Mouse (Mus musculus): Measurements from ENCODE around the gene Farsb. TPM values are rescaled to one million over a fixed set of nuclear protein-coding genes. Genes with fewer than 3 reads are reported as not detected.
A peak's percentile ranks its signal among the peaks of the same experiment; 100 is the strongest.

The Farsb gene
- total RNA-seq, 2 experiments from 2014 or later: 70.0 to 71.8 TPM

DNA sequence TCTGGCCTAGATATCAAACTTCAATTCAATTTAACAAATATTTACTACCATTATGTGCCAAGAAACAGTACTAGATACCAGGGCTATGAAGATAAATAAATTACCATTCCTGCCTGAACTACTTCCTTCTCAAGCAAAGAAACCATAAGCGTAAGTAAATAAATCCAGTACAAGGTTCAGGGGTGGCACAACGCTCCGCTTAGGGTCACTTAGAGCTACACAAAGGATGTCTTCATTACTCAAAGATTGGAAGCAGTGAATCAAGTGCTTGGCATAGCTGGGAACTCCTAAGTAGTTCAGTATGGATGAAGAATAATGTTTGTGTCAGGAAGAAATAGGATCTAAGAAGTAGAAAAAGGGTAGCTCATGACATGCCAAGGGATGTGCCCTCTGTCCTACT is 5.3 kb downstream of the Farsb start:
- DNase-seq: no peak

DNA sequence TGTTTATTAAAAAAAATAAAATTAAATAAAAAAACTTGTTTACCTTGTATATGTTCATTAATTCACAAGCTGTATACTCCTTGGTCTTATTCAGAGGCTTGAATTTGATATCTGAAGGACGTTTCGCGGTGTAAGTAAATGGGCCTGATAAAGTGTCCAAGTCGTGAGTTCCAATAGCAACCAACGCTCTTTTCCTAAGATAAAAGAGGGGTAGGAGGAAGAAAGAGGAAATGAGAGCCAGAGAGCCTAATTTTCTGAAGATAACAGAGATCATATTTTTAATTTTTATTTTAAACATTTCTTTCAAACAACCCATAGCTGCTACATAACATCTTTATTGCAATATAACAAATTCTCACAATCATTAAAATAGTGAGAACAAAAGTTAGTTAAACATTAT is 16.3 kb downstream of the Farsb start:
- DNase-seq: no peak

DNA sequence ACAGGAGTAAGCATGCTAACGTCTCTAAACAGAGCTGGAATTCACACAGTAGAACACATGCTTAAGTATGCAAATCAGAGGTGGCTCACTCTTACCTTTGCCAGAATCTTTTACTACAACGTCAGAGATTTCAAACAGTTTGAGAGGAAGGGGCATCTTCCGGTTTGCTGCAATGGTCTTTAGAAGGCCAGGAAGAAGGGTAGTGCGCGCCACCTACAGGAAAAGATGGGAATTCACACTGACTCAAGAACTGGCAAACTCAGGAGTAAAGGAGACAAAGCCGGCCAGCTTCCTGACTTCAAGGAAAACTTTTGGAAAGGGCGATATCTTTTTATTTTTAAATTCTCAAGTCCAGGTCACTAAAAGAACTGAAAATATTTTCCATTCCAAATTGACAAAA is 34.0 kb downstream of the Farsb start:
- no peak for DNase-seq

DNA sequence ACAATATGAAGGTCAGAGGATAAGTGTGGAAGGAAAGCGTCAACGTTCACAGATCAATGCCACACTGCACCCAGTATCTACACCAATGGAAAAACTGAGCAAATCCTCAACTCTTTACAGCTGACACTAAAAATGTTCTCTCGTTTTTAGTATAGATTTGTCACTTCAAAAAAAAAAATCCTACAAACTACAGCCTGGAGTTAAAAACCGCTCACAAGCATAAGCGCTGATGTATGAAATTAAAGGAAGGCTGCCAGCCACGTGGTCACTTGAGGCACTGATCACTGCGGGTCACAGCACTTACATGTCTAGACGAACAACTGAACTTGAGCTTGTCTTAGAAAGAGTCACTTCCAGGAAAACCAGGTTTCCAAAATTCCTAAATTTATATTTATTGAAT is 34.8 kb downstream of the Farsb start:
- DNase-seq: no peak

DNA sequence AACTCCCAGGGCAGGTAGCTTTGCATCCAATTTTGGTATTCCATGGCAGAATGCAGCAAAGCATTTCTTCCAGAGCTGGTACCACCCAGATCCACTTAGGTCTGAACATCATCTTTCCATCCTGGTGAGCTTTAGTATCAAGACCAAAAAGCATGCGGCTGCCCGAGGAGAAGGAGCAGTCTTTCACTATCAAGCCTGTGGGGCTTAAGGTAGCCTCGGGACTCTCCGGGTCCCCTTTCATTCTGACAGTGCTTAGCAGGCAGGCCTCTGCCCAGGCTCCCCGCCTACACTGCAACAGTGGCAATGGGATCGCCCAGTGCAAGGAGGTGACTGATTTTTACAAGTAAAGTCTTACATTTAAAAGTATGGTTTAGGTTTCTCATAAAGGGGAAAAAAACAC is 36.2 kb downstream of the Farsb start:
- no peak for DNase-seq

DNA sequence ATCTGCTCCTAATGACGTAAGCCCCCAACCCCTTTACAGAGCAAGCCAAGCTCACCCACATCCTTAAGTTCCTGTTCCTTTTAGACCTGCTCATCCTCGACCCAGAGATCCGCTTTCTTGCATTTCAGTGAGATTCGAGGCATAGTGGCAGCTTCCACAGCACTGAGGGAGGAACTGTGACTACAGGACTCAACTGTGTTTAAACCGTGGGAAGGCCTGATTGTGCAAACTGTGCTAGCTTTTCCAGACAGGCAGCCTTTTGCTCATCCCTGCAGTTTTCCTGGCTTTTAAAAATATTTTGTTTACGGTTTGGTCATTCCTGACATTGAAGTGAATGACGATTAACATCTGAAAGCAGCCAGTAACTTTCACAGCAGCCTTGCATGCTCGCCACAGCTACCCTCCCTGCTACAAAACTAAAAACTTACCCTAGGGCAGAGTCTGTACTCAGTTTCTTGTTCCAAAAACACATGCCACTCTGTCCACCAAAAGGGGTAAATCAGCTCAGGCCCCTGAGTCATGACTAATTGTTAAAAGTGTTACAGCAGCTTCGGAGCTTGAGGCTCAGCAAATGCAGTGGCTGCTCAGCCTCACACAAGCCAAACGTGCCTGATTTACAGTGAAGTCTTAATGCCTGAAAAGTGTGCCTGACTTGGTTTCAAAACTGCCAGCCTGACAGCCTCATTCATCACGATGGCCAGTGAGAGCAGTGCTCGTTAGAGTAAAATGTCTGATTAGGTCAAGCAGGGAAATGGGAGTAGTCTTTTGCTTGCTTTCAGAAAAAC is 37.4 kb downstream of the Farsb start:
- DNase-seq: peak in 1 of 2 experiments; percentile 13

DNA sequence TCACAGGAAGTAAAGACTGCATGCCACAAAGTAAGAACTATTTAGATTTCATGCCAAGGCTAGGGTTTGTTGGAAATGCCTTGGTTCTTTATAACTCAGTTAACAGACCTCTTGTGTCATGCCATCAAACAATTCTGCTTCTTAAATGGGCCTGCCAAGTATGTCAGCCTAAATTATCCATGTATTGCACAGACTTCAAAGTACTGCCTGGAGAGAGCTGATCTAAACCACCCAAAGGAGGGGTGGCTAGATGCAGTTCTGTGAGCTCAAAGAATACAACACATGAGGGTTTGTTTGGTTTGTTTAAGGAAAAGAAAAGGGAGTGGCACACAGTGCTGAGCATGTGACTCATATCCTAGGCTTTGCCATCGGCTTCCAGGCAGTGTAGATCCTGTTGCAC is 40.6 kb downstream of the Farsb start:
- DNase-seq: no peak

DNA sequence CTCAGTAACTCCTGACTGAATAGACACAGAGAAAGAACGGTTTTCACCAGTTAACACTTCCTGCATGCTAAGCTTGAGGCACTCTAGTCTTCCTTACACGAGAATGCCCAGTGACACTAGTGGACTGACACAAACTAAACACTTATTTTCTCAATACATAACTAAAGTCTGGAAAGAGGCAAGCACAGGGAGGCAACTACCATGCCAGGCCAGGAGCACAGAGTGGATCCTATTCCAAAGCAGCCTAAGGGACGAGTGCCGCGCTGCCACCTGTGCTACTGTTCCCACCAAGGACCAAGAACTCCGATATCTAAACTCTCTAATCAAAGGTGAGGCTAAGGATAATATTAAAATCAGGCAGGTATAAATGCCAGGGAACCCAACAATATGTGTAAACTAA is 42.0 kb downstream of the Farsb start:
- no peak for DNase-seq

DNA sequence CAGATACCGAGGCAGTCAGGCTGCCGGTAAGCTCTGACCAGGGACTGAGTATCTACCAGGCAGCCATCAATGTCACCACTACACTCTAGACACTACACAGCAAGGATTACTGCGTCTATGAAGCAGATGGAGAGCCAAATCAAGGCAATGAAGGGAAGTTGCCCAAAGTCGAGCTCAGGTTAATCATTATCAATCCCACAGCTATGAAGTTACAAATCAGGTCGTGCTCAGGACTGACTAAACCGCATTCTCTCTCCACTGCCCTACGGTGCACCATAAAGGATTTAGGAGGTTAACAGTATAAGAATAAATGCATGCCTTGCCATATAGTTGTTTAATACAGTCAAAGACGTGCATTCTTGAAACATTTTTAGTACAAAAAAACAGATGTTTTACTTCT is 42.5 kb downstream of the Farsb start:
- no peak for DNase-seq

DNA sequence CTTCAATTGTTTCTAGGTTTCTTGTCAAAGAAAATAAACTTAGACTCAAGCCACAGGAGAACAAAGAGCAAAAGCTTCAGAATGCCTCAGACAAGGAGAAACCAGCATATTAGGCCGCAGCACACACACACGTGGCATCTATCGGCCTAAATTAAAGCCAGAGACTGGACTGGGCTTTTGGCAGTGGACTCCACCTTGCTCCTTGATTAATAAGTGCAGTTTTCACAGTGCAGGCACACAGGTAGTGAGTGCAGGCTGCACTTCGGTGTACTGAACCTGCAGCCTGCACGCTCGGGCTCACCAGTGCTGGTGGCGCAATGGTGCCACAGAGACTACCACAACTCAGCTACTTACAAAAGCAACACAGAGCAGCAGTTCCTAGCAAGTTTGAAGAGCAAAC is 45.6 kb downstream of the Farsb start:
- DNase-seq: no peak

DNA sequence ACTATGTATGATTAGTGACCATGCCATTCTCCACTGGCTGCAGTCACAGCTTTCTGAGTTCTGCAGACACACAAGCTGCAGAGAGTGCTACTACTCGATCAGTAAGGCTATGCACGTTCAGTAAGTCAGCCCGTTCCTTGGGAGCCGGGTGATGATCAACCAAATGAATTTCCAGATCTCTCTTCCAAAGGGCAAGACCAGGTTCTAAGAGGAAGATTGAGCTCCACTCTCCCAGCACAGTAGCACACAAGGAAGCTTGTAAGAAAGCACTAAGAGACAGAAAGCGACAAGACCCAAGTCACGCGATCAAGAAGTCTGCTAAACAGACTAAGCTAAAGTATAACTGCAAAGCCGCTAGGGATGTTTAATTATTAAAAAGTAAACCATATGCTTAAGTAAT is 48.0 kb downstream of the Farsb start:
- no peak for DNase-seq

DNA sequence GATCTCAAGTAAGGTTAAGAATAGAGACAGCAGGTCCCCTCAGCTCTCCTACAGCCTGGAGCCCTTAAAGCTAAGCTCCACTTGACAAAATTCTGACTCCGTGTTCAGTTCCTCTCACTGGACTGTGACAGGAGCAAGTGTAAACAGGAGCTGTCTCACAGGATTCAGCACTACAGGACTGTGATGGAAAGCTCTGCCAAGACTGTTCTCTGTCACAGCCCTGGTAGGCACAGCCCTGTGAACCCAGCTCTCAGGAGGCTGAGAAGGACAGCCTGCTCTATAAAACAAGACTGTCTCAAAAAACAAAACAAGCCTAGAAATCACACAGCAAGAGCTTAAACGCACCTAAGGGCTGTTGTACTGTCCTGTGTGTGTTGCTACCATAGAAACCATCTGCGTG is 51.5 kb downstream of the Farsb start:
- DNase-seq: no peak

DNA sequence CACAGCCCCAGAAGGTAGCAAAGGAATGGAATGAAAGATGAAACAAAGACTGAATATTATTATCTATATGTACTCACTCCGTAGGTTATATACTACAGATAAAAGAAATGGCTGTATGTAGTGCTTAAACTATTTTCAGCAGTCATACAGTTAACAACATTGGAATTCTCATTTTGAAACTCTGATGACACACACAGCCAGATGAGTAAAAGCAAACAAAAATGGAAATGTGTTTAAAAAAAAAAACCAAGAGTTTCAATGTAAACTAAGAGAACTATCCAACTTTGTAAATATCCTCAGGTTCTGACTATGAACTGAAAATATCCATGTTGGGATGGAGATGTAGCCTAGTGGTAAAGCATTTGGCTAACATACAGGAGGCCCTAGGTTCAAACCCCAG is 52.3 kb downstream of the Farsb start:
- no peak for DNase-seq

DNA sequence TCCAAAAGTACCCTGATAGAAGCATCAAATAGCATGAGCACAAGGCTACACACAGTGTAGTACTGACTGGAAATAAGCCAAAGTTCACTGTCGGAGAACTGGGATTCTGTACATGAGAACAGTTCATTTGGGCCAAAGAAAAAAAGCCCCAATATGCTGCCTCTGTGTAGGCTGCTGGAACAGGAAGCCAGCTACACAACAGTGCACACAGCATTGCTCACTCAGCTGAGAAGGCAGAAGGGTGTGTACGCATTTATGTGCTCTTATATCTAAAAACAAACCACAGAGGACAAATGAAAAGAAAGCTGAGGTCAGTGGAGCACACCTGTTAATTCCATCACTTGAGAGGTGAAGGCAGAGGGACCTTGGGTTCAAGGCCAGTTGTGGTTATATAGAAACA is 52.7 kb downstream of the Farsb start:
- no peak for DNase-seq

DNA sequence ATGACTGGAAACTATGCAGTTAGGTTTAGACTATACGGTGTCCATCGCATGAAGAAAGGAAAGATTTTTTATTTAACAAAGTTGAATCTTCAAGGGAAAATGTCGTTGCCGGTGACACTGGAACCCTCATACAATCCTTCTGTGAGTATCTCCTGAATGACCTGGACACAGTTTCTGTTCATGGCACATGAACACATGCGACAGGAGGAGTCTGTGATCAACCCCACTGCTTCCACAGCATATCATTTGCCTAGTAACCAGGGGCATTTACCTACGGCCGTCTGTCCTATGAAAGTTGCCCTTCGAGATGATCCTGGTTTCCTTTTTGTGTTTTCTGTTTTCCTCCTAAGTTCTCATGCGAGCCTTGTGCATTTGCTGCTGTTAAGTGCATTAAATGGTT is 55.2 kb downstream of the Farsb start:
- no peak for DNase-seq

DNA sequence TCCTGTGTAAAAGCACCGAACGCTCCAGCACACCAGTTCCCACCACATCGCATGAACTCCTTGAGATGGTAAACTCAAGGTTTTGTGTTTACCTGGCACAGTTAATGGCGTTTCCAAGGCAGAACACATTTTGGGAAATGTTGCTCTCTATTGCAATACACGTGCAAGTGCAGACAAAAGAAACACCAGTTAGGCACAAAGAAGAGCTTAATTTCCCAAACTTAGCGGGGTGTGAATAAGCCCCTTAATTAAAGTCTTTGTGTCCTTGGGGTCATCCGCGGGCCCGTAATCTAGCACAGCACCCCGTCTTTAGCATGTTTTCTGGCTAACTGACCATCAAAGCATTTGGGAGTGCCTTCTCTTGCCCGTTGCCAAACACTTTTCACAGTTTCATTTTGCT is 59.8 kb downstream of the Farsb start:
- no peak for DNase-seq

DNA sequence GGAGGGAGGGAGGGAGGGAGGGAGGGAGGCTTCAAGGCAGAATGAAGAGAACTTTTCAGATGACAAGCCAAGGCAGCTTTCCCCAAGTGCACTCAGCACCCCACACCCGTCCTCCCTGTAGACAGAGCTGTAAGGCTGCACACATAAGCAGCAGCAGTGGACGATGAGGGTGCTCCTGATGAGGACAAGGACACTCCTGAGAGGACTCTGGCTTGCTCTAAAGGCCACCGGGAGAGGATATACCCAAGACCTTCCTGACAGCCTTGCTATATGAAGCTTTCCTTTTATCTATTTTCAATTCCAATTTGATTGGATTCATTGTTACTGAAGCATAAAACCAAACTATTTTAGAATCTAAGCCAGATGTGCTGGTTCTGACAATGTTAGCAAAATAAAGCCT is 61.9 kb downstream of the Farsb start:
- no peak for DNase-seq

DNA sequence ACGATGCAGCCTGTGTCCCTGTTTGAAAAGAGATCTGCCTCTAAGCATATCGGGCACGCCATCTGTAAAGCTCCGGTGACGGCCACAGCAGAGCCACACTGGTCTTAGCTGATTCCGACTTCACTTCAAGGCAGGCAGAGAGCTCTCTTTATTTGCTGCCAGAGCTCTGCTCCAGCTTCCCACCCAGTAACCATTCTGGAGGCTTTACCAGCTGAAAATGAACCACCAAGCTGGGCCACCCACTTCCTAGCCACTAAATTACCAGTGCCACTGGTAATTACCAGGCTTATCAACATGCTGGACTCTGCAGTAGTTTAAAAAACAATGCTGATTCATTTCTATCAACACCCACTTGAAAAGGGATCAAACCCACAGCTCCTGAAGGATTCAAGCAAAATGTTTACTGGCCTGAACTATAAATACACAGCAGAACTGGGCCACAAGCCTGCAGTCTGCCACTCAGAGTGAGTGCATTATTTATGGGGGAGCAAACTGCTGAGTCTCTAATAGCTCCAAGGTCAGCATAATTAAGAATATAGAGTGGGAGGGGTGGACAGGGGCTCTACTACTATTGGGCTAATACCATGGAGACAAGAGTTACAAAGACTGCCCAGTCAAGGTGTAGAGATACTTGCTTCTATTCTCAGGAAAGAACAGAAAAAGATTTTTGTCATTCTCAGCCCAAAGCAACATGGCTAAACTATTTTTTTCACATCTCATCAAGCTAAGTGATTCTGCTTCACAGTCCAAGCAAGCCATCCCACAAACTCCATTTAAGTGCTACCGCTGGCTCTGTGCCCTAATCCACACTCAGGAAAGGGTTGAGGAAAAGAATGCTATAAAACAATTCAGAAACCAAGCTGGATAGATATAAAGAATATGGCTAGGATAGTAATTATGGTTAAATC is 62.6 kb downstream of the Farsb start:
- DNase-seq: peak; percentile 13 to 23

DNA sequence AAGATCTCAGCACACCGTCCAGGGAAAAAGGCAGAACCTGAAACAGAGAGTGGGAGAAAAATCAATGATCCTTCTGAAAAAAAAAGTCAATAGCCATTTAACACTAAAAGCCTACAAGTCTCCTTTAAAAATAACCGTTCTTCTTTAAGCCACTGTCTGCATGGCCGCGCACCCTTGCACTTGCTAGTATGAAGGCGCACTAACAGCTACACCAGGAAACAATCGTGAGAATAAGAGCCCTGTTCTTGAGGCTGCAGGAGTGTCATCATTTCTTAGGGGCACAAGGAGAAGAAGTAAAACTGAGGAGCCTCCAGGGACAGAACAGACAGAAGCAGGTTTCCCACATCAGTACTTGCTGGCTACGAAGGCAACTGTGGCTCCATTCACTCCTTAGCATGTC is 63.4 kb downstream of the Farsb start:
- DNase-seq: no peak

DNA sequence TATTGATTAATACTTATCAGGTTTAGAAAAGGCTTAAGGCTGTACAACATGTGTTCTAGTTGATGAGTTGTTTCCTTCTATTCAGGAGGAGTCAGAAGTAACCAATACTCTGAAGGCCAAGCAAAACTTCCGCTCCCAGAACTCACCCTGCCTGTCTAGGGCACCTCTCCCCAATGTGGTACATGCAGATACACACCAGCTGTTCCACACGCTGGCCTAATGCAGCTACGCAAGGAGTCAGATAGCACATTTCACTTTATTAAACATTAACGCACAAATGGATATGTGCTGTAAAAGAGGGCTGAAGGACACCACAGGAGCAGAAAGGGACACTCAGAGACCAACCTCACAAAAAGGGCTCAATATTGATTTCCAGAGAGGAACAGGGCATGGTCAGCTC is 63.8 kb downstream of the Farsb start:
- DNase-seq: no peak

DNA sequence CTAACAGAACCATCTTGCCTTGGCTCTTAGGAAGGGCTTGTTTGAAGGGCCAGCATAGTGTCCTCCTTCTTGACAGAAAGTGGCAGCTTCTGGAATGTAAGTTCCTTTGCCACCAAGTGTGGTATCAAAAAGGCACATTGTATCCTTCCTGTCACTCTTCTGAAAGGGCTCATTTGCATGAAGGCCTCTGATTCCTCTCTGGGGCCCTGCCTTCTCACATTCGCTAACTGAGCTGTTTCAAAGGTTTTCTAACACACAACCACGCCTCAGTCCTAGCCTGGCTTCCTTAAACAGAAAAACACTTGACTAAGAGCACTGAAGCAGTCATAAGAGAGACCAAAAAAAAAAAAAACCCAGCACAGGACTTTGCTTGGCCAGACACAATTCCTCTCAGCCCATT is 66.1 kb downstream of the Farsb start:
- DNase-seq: no peak

DNA sequence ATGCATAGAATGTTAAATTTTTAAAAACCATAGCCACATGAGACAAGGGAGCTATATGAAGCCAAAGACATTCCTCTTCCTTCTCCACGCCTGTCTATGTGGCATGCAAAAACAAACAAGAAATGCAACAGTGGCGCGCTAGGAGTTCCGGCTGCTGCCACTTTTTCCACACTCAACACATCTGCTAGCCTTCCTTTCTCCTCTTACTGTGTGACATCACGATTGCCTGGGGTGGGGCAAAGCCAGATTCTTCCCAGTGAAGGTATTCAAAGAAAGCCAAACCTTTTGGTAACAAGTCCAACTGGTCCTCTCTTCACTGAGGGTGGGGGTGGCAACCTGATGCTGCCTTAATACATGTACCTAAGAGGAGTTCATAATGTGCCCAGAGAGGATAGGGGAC is 66.9 kb downstream of the Farsb start:
- DNase-seq: no peak

DNA sequence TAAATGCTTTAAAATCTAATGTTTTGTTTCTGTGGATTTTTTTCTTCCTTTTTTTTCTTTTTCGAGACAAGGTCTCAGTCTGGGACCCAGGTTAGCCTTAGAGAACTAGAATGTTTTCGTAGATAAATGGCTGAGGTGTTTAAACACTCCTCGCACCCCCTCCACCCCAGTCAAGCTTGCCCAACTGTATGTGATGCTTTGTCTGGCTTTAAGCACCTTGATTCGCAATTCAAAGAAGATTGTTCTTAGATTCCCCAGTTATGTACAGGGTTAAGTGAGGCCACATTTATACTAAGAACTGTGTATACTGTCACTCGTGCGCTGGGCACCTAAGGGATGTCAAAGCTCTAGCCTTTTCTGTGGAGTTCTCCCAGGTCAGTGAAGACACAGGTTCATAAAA is 68.4 kb downstream of the Farsb start:
- no peak for DNase-seq

DNA sequence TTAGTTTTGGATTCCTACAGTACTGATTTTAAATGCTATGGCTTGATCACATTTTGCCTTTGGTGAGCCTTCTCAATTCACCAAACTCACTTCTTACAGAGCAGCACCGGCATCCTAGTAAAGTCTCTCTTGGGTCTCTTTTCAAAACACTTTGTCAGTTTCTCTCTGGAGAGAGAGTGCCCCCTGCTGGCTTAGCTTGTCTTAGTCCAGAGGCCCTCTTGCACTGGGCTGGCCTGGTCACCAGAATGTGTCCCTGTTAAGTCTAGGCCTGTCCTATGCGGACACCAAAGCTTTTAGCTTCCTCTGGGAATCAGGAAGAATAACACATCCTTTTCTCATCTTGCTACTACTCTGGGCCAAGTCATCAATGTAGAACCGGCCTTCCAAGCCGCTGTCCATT is 69.1 kb downstream of the Farsb start:
- DNase-seq: peak; percentile 52 to 63

Measured in layer of hippocampus, postnatal 36 days (tissue).